Mouse (Mus musculus) stomach, postnatal 0 days (tissue): ENCODE measurements around the gene Susd1. TPM values are rescaled to one million over a fixed set of nuclear protein-coding genes. Genes with fewer than 3 reads are reported as not detected.
A peak's percentile ranks its signal among the peaks of the same experiment; 100 is the strongest.
"Not testable (repeated sequence)": the region's sequence is repeated elsewhere in the genome, so short reads cannot be mapped to it uniquely, and the experiment has no call there.

Source experiments
- ATAC-seq: fragments of 200-750 bp; cut with Nextera tagmentation; 2 replicates; pipeline ENCODE4 v1.8.0; 2017; ENCODE audit not compliant: low FRiP score, low TSS enrichment
- DNase-seq: peaks from one replicate; pipeline ENCODE4 v3.0.0-alpha.2; 2016; ENCODE audit warnings: low spot score
- H3K27ac ChIP-seq: fragments of 300-500 bp; sonication (generic); replicated peaks from 2 replicates; pipeline ENCODE4 v1.5.1; 2014; ENCODE audit warnings: mild to moderate bottlenecking, control low read depth
- H3K27me3 ChIP-seq: fragments of 300-500 bp; sonication (generic); 2 replicates; pipeline ENCODE4 v1.6.1; 2014; ENCODE audit warnings: low read length; ENCODE audit not compliant: control insufficient read depth, insufficient read depth
- H3K36me3 ChIP-seq: fragments of 300-500 bp; sonication (generic); 2 replicates; pipeline ENCODE4 v1.6.1; 2014; ENCODE audit warnings: low read length, mixed read lengths; ENCODE audit not compliant: control insufficient read depth, insufficient read depth
- H3K4me1 ChIP-seq: fragments of 300-500 bp; sonication (generic); replicated peaks from 2 replicates; pipeline ENCODE4 v1.6.1; 2014; ENCODE audit warnings: antibody characterized with exemption; ENCODE audit not compliant: control insufficient read depth, insufficient read depth
- H3K4me2 ChIP-seq: fragments of 300-500 bp; sonication (generic); replicated peaks from 2 replicates; pipeline ENCODE4 v1.6.1; 2014; ENCODE audit warnings: low read depth, mild to moderate bottlenecking, control low read depth, moderate library complexity
- H3K4me3 ChIP-seq: fragments of 300-500 bp; sonication (generic); 2 replicates; pipeline ENCODE4 v1.5.1; 2014; ENCODE audit warnings: low read depth, low read length, control low read depth
- H3K9ac ChIP-seq: fragments of 300-500 bp; sonication (generic); 2 replicates; pipeline ENCODE4 v1.6.1; 2014; ENCODE audit warnings: mild to moderate bottlenecking, low read length, control low read depth, mixed read lengths
- H3K9me3 ChIP-seq: fragments of 300-500 bp; sonication (generic); 2 replicates; pipeline ENCODE4 v1.6.1; 2016; ENCODE audit warnings: low read length; ENCODE audit not compliant: control insufficient read depth
- CTCF ChIP-seq: IDR thresholded peaks from 2 replicates; pipeline ENCODE4 v1.5.1; 2016; ENCODE audit warnings: antibody characterized with exemption, low read depth, mild to moderate bottlenecking, moderate library complexity
- EP300 ChIP-seq: optimal IDR thresholded peaks from 2 replicates; pipeline ENCODE3; 2016; ENCODE audit warnings: antibody characterized with exemption
- WGBS: fragments of 180-500 bp; shearing (Covaris S2); extraction: QIAGEN DNeasy Blood & Tissue Kit; methylation state at CpG from one replicate; pipeline ENCODE4 v1.1.7; 2014; 5-methylcytosine and 5-hydroxymethylcytosine counted together
- polyA plus RNA-seq: library from polyadenylated mRNA; unstranded; fragments of >200 nt; fragmentation: Nextera tagmentation; extraction: Ambion mirVana; gene quantifications from 2 replicates; pipeline ENCODE4 v1.2.1, GENCODE M21; 2015

Gene Susd1
- polyA plus RNA-seq, 1 experiment from 2014 or later, result 3.2 TPM

GRCm38 (mm10) chr4:59291914-59292718 is 146.3 kb downstream of the Susd1 start:
- no peak for DNase-seq
- no peaks in the 10 kb centered on the region for H3K4me1 ChIP-seq
- no peaks in the 10 kb centered on the region for H3K9me3 ChIP-seq

GRCm38 (mm10) chr4:59290972-59291576 is 147.4 kb downstream of the Susd1 start:
- Histone ChIP-seq H3K9ac (no peak overlapping the region), H3K4me3 (no peak overlapping the region), H3K9me3 (no peaks in the 10 kb centered on the region), H3K27ac (no peak overlapping the region), H3K4me2 (no peak overlapping the region), H3K4me1 (no peaks in the 10 kb centered on the region), H3K27me3 (no peaks in the 10 kb centered on the region), H3K36me3 (no peaks in the 10 kb centered on the region)
- DNase-seq (no peak), ATAC-seq (no peak)
- TF ChIP-seq EP300, result no peak
- TF ChIP-seq CTCF, result no peak
- 46% methylated on average over 6 of the region's 6 CpGs for WGBS

More at GRCm38 (mm10) chr4:59291914-59292718, 146.3 kb downstream of the Susd1 start:
- Histone ChIP-seq H3K4me3 (no peak overlapping the region), H3K36me3 (no peaks in the 10 kb centered on the region), H3K27ac (no peak overlapping the region), H3K4me2 (no peak overlapping the region), H3K27me3 (no peaks in the 10 kb centered on the region), H3K9ac (no peak overlapping the region)
- TF ChIP-seq EP300 (no peak), CTCF (no peak)
- 76% methylated on average over 13 of the region's 13 CpGs for WGBS
- no peak for ATAC-seq

GRCm38 (mm10) chr4:59287103-59287502 is 151.3 kb downstream of the Susd1 start:
- Histone ChIP-seq H3K27me3 (no peaks in the 10 kb centered on the region), H3K9me3 (no peaks in the 10 kb centered on the region), H3K36me3 (no peaks in the 10 kb centered on the region), H3K4me3 (no peak overlapping the region), H3K4me2 (no peak overlapping the region), H3K4me1 (no peaks in the 10 kb centered on the region), H3K27ac (no peak overlapping the region), H3K9ac (no peak overlapping the region)
- ATAC-seq (no peak), DNase-seq (no peak)
- TF ChIP-seq CTCF (no peak), EP300 (no peak)
- WGBS, result 71% methylated on average over 2 of the region's 2 CpGs

GRCm38 (mm10) chr4:59286351-59286750 is 152.1 kb downstream of the Susd1 start:
- not testable (repeated sequence) for H3K9ac ChIP-seq, H3K9me3 ChIP-seq, ATAC-seq, H3K4me2 ChIP-seq, H3K27me3 ChIP-seq, H3K4me1 ChIP-seq, H3K4me3 ChIP-seq, H3K36me3 ChIP-seq, H3K27ac ChIP-seq
- 48% methylated on average over 6 of the region's 6 CpGs for WGBS
- peak; percentile 54 for DNase-seq

- Histone ChIP-seq H3K9ac (no peak overlapping the region), H3K4me2 (no peak overlapping the region), H3K4me3 (no peak overlapping the region), H3K27me3 (no peaks in the 10 kb centered on the region), H3K4me1 (no peaks in the 10 kb centered on the region), H3K27ac (no peak overlapping the region), H3K9me3 (no peaks in the 10 kb centered on the region), H3K36me3 (no peaks in the 10 kb centered on the region)
- 43% methylated on average over 8 of the region's 8 CpGs for WGBS
- TF ChIP-seq EP300 (no peak), CTCF (no peak)
- DNase-seq, result no peak
- no peak for ATAC-seq
These were observed 155.5 kb downstream of the Susd1 start for GRCm38 (mm10) chr4:59282699-59283487.
